Mouse (Mus musculus) spleen, postnatal 36 days (tissue): Measurements from ENCODE around the gene Enah.
A peak's percentile ranks its signal among the peaks of the same experiment; 100 is the strongest.

ENCODE experiments used
- DNase-seq, 2 experiments: peaks; one replicate each; pipeline ENCODE4 v3.0.0; 2022; ENCODE audit warnings: low spot score in 2 of 2, mixed read lengths in 1 of 2

Enah gene

DNA sequence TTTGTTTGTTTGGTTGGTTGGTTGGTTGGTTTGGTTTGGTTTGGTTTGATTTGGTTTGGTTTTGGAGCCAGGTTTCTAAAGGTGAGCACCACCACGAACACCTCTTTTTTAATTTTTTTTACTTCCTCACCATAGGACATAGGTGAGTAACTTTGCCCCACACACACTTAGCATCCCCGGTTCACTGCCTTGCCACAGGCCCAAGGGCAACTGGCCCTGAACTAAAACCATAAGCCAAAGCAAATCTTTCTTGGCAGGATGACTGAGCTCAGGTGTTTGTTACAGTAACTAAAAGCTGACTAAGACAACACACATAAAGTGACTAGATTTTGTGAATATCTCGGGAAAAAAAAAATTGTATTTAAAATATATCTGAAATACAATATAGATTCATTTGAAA lies 172.4 kb downstream of the Enah start:
- DNase-seq, result peak; percentile 48 to 55
